Mouse (Mus musculus) spleen, adult 12 weeks (tissue): ENCODE results near the gene BC035044.
"Not testable (repeated sequence)": the region's sequence is repeated elsewhere in the genome, so short reads cannot be mapped to it uniquely, and the experiment has no call there.

Source experiments
- DNase-seq: peaks from one replicate; pipeline ENCODE4 v3.0.0; 2022; ENCODE audit warnings: low spot score

BC035044 gene

GRCm38 (mm10) chr6:128850671-128851070 is 40.3 kb downstream of the BC035044 start:
- no peak for DNase-seq

- DNase-seq = no peak
Observed at GRCm38 (mm10) chr6:128849902-128850301, 41.0 kb downstream of the BC035044 start.

- no peak for DNase-seq
Observed at GRCm38 (mm10) chr6:128847401-128847800, 43.5 kb downstream of the BC035044 start.

GRCm38 (mm10) chr6:128845998-128846542 is 44.9 kb downstream of the BC035044 start:
- DNase-seq = no peak

- DNase-seq = peak; percentile 73
Observed at GRCm38 (mm10) chr6:128845319-128845979, 45.5 kb downstream of the BC035044 start.

- DNase-seq = no peak
Observed at GRCm38 (mm10) chr6:128844586-128845080, 46.3 kb downstream of the BC035044 start.

- DNase-seq = no peak
Observed at GRCm38 (mm10) chr6:128844131-128844530, 46.8 kb downstream of the BC035044 start.

- peak; percentile 44 for DNase-seq
Observed at GRCm38 (mm10) chr6:128843479-128843992, 47.4 kb downstream of the BC035044 start.

- DNase-seq = peak; percentile 79
Observed at GRCm38 (mm10) chr6:128842945-128843478, 47.9 kb downstream of the BC035044 start.

GRCm38 (mm10) chr6:128842356-128842944 is 48.5 kb downstream of the BC035044 start:
- DNase-seq = no peak

- DNase-seq = no peak
Observed at GRCm38 (mm10) chr6:128841327-128842089, 49.4 kb downstream of the BC035044 start.

GRCm38 (mm10) chr6:128840669-128841068 is 50.3 kb downstream of the BC035044 start:
- not testable (repeated sequence) for DNase-seq

GRCm38 (mm10) chr6:128839921-128840320 is 51.0 kb downstream of the BC035044 start:
- no peak for DNase-seq

- DNase-seq = peak; percentile 77
Observed at GRCm38 (mm10) chr6:128839266-128839771, 51.6 kb downstream of the BC035044 start.

GRCm38 (mm10) chr6:128838342-128839265 is 52.3 kb downstream of the BC035044 start:
- peak; percentile 78 for DNase-seq

- no peak for DNase-seq
Observed at GRCm38 (mm10) chr6:128837454-128838341, 53.2 kb downstream of the BC035044 start.

- DNase-seq = no peak
Observed at GRCm38 (mm10) chr6:128836955-128837334, 54.0 kb downstream of the BC035044 start.

GRCm38 (mm10) chr6:128836191-128836954 is 54.6 kb downstream of the BC035044 start:
- no peak for DNase-seq

GRCm38 (mm10) chr6:128835571-128835970 is 55.4 kb downstream of the BC035044 start:
- DNase-seq = no peak
